In genomic region chr4:45019009-45019408, GRCm38 (mm10) we compare ENCODE assay signal across 8 mouse cellular contexts. TPM values are rescaled to one million over a fixed set of nuclear protein-coding genes. Genes with fewer than 3 reads are reported as not detected.
DNase-seq lines count a peak whose midpoint lies in the region; ATAC-seq and TF ChIP-seq lines count a peak whose summit lies in the region.

No protein-coding gene starts in this region.

- H3K9me3 ChIP-seq in erythroblast, embryonic 14.5 days (ENCODE audit: control insufficient read depth, low read length): no peaks in the 10 kb centered on the region
- H3K9me3 ChIP-seq in limb, embryonic 14.5 days (ENCODE audit: control insufficient read depth, low read length): no peaks in the 10 kb centered on the region

- ATAC-seq in erythroblast, adult 5-6 weeks (replicated peaks; ENCODE audit: low FRiP score, poor library complexity, severe bottlenecking): no peak
- no peak for ATAC-seq in limb, embryonic 14.5 days (ENCODE audit: low FRiP score, low read depth)

- H3K36me3 ChIP-seq in erythroblast, embryonic 14.5 days (ENCODE audit: control insufficient read depth): peaks cover 6% of the 10 kb centered on the region
- H3K36me3 ChIP-seq in limb, embryonic 14.5 days (ENCODE audit: control insufficient read depth, insufficient read depth, low read length): peaks cover 5% of the 10 kb centered on the region; the same call in 1 of the 2 replicates
- H3K36me3 ChIP-seq in splenic B cell, adult 2 months (ENCODE audit: control insufficient read depth, insufficient read depth, low read length, poor library complexity, severe bottlenecking): peaks cover 5% of the 10 kb centered on the region; the same call in 1 of the 2 replicates

- peaks cover 41% of the 10 kb centered on the region for H3K4me1 ChIP-seq in erythroblast, embryonic 14.5 days (ENCODE audit: control insufficient read depth)
- peaks cover 3% of the 10 kb centered on the region; the same call in 1 of the 2 replicates for H3K4me1 ChIP-seq in embryonic fibroblast, embryonic 13.5 days (ENCODE audit: control insufficient read depth, insufficient read depth, low read length)
- H3K4me1 ChIP-seq in limb, embryonic 14.5 days (ENCODE audit: control insufficient read depth, insufficient read depth, low read length): peaks cover 6% of the 10 kb centered on the region

- 3% methylated on average over 14 of the region's 14 CpGs for WGBS in limb, embryonic 14.5 days

- no peak overlapping the region for H3K27ac ChIP-seq in embryonic fibroblast, embryonic 13.5 days (ENCODE audit: insufficient read depth, low read length)
- no peak overlapping the region for H3K27ac ChIP-seq in limb, embryonic 14.5 days (replicated peaks; ENCODE audit: low read depth, low read length)

- TF ChIP-seq POLR2A in embryonic fibroblast, embryonic 13.5 days (IDR thresholded peaks at IDR 0.05; ENCODE audit: low read depth, low read length): no peak
- no peak for TF ChIP-seq POLR2A in limb, embryonic 14.5 days (IDR thresholded peaks at IDR 0.05; ENCODE audit: borderline replicate concordance, extremely low read depth, insufficient read depth, insufficient read length)

- DNase-seq in 3T3-L1 (ENCODE audit: low read depth, low spot score): peak; percentile 31
- no peak for DNase-seq in limb, embryonic 14.5 days (ENCODE audit: low spot score)
- peak; percentile 10 for DNase-seq in splenic B cell, adult 2 months (ENCODE audit: low read depth, low spot score)
- no peak for DNase-seq in thymus, adult 18-20 months
- DNase-seq in adrenal gland, adult 18-20 months (ENCODE audit: low spot score in 2 of 2): no peak

- no peak for TF ChIP-seq CTCF in embryonic fibroblast, embryonic 13.5 days (IDR thresholded peaks at IDR 0.05; ENCODE audit: borderline replicate concordance, insufficient read depth, low read length)

- H3K27me3 ChIP-seq in erythroblast, embryonic 14.5 days (ENCODE audit: control insufficient read depth): no peaks in the 10 kb centered on the region
- H3K27me3 ChIP-seq in limb, embryonic 14.5 days (ENCODE audit: control insufficient read depth, insufficient read depth, low read length): no peaks in the 10 kb centered on the region
- H3K27me3 ChIP-seq in splenic B cell, adult 2 months (ENCODE audit: control insufficient read depth, insufficient read depth, low read length, poor library complexity, severe bottlenecking): no peaks in the 10 kb centered on the region

- H3K9ac ChIP-seq in limb, embryonic 14.5 days (ENCODE audit: low read depth, low read length, severe bottlenecking): peak overlapping the region; percentile 64

- H3K4me2 ChIP-seq in limb, embryonic 14.5 days (replicated peaks; ENCODE audit: low read depth, low read length, severe bottlenecking): peak overlapping the region; percentile 88

- peak overlapping the region; percentile 83 for H3K4me3 ChIP-seq in erythroblast, embryonic 14.5 days (replicated peaks)
- peak overlapping the region; percentile 82 for H3K4me3 ChIP-seq in embryonic fibroblast, embryonic 13.5 days (ENCODE audit: insufficient read depth, low read length)
- H3K4me3 ChIP-seq in limb, embryonic 14.5 days (replicated peaks; ENCODE audit: low read length): peak overlapping the region; percentile 65

RNA-seq across cellular contexts. Expression of gene Polr1e, which starts 0.6 kb away (rescaled TPM):
- polyA plus RNA-seq in erythroblast, embryonic 14.5 days (2012): 0.02 and 0.31 TPM in 2 replicates
- total RNA-seq in erythroblast, adult 5-6 weeks (2015; ENCODE audit: low replicate concordance): 10.4 and 17.9 TPM in 2 replicates
- total RNA-seq in erythroblast, adult 5-6 weeks (2017; ENCODE audit: low replicate concordance): 8.1 and 9.8 TPM in 2 replicates
- polyA plus RNA-seq in embryonic fibroblast, embryonic 13.5 days (2011; ENCODE audit: insufficient read length, low read depth, missing spikeins): 18.7 and 23.7 TPM in 2 replicates
- polyA plus RNA-seq in limb, embryonic 14.5 days (2012; rRNA removed): 19.3 and 22.2 TPM in 2 replicates
- polyA plus RNA-seq in limb, embryonic 14.5 days (2014; fragmentation: Nextera tagmentation; extraction: Ambion mirVana): 36.5 and 38.8 TPM in 2 replicates
- total RNA-seq in adrenal gland, adult 18-20 months (2021): 10 to 100 TPM; 14.0 to 15.7 TPM

RNA-seq across cellular contexts. Expression of gene Zbtb5, which starts 6.8 kb away (rescaled TPM):
- polyA plus RNA-seq in erythroblast, embryonic 14.5 days (2012): 0.09 and 0.11 TPM in 2 replicates
- total RNA-seq in erythroblast, adult 5-6 weeks (2015; ENCODE audit: low replicate concordance): 7.5 and 7.7 TPM in 2 replicates
- total RNA-seq in erythroblast, adult 5-6 weeks (2017; ENCODE audit: low replicate concordance): 9.4 and 10.0 TPM in 2 replicates
- polyA plus RNA-seq in embryonic fibroblast, embryonic 13.5 days (2011; ENCODE audit: insufficient read length, low read depth, missing spikeins): 6.5 and 9.5 TPM in 2 replicates
- polyA plus RNA-seq in limb, embryonic 14.5 days (2012; rRNA removed): 16.0 and 21.2 TPM in 2 replicates
- polyA plus RNA-seq in limb, embryonic 14.5 days (2014; fragmentation: Nextera tagmentation; extraction: Ambion mirVana): 27.4 and 29.3 TPM in 2 replicates
- 1 to 10 TPM; 9.7 to 10.0 TPM for total RNA-seq in adrenal gland, adult 18-20 months (2021)

RNA-seq across cellular contexts. Expression of gene Grhpr, which starts 37.8 kb away (rescaled TPM):
- 3.9 and 6.0 TPM in 2 replicates for polyA plus RNA-seq in erythroblast, embryonic 14.5 days (2012)
- total RNA-seq in erythroblast, adult 5-6 weeks (2015; ENCODE audit: low replicate concordance): 4.2 and 8.4 TPM in 2 replicates
- total RNA-seq in erythroblast, adult 5-6 weeks (2017; ENCODE audit: low replicate concordance): 1.4 and 6.0 TPM in 2 replicates
- polyA plus RNA-seq in embryonic fibroblast, embryonic 13.5 days (2011; ENCODE audit: insufficient read length, low read depth, missing spikeins): 15.0 and 19.6 TPM in 2 replicates
- 42.1 and 48.0 TPM in 2 replicates for polyA plus RNA-seq in limb, embryonic 14.5 days (2012; rRNA removed)
- polyA plus RNA-seq in limb, embryonic 14.5 days (2014; fragmentation: Nextera tagmentation; extraction: Ambion mirVana): 49.3 and 51.2 TPM in 2 replicates
- 100 to 1,000 TPM; 147 to 159 TPM for total RNA-seq in adrenal gland, adult 18-20 months (2021)

Comparison
In these comparisons a context has a peak if more than half of its experiments do, and no peak if none do; other contexts are left out.
1. DNase-seq: peak in 3T3-L1 (single experiment) and splenic B cell, adult 2 months (single experiment); none in limb, embryonic 14.5 days (single experiment), thymus, adult 18-20 months (0 of 2) and adrenal gland, adult 18-20 months (0 of 2).
2. RNA of gene Polr1e, which starts 0.6 kb away (polyA plus RNA-seq): 19.3 to 38.8 TPM in limb, embryonic 14.5 days and 18.7 to 23.7 TPM in embryonic fibroblast, embryonic 13.5 days; 0.02 to 0.31 TPM in erythroblast, embryonic 14.5 days; every median in the first group is over 10 times any median in the second.
3. Peak in every context shown above with its lines, with median percentiles within 50 percentile points of each other: H3K4me3 ChIP-seq.